Mouse (Mus musculus): ENCODE results near the gene Xirp2.

Gene Xirp2

DNA sequence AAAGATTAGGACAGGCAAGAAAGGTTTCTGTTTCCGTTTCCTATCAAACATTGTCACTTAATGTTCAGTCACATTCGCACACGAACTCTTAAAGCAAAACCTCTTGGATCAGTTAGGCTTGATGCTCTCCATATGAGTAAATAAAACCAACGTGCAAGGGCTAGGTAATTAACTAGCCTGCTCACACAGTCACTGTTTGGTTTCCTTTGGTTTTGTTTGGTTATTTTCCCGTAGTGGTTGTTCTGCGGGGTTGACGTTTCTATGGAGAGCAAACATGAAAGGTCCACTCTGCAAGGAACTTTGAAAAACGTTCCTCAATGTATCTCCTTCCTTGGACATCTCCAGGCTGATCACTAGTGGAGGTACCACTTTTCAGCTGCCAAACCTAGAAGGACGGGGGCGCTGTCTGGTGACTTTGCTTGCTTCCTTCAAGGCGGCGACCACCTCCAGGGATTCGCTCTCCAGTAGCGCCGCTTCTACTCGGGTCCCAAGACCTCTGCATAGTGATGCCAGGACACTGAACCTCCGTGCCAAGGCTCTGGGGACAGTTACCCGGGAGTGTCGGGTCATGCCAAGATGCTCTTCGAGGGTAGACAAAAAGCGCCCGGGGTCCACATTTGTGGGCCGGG, 119.2 kb downstream of the Xirp2 start:
- DNase-seq (ENCODE audit: low spot score) = peak; percentile 24

DNA sequence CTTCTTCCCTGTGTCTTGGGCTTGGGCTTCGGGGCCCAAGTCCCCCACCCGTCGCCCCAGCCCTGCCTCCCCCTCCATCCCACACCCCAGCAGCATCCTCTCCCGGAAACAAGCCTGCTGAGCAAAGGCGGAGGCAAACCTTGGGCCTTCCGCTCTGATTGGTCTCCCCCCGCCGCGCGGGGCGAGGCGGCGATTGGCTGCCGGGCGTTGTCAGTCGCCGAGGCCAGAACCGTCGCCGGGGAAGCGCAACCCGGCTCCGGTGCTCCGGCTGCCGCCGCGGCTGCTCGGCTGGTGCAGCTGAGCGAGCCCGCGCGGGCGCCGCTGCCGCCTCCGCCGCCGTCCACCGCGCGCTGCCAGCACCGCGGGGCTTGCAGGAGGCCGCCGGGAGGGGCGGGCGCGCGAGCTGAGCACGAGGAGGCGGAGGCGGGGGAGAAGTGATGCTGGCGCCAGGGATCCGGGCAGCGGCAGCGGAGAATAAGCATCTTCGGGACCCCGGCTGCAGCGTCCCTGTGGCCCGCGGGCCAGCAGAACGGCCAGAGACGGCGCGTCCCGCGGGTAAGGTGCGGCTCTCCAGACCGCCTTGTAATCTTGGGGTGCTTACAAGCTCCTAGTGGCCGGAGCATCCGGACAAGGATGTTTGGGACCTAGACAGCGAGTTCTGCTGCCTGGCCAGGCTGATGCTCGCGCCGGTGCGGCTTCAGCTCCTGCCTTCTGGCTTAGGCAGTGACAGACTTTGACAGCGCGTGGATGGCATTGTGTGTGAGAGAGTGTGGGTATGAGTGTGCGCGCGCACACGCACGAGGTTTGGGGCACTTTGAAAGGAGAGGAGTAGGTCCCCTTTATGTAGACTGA, 119.9 kb downstream of the Xirp2 start, which contains the start of gene B3galt1:
Gene B3galt1, plus strand, starts transcription at position 392 of the 852 bp plus-strand sequence.
- peak; percentile 49 for DNase-seq (ENCODE audit: low spot score)

DNA sequence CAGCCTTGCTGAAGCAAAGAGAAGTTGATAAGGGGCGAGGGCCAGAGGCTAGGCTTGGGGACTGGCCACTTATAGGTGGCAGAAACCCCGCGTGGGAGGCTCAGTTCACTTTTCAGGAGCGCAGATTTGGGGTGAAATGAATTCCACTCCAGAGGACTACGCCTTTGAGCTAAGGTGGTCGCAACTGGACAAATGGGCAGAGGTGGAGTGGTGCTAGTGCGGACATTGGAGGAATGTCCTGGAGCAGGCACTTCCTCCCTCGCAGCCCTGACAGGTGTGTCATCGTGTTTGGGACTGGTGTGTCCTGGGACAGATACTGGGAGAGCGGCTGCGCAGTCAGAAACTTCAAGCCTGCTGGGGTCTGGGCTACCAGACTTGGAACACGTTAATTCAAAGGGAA, 120.8 kb downstream of the Xirp2 start:
- no peak for DNase-seq (ENCODE audit: low spot score)

DNA sequence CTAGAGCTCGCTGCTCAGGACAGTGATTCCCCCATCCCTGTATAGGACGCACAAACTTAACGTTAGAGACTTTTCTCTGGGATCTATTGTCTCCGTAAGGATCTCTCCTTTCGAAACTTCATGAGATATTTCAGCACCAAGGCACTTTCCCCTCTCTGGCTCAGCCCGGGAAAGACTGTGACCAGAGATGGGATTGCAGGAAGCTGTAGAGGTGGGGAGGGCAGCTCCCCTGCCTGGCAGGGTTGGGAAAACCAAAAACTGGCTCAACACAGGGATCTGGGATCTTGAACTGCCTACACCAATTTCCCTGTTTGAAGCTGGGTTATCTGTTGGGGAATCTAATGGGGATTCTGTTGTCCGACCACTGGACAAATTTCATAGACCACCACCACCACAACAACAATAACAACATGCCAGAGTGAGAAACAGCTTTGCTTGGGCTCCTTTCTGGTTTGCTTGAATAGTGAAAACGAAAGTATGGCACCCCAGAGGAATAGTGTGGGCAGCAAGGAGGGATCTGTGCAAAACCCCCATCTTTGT, 121.4 kb downstream of the Xirp2 start:
- DNase-seq (ENCODE audit: low spot score) = no peak

Data from layer of hippocampus, adult 9-10 months (tissue).